Mouse (Mus musculus): ENCODE measurements at regions not wholly inside any gene's neighbourhood (a gene's known extent, or its start where the extent isn't known, plus 50 kb on each side); places are given as distances from the start of the nearest gene placed in this dataset.

DNA sequence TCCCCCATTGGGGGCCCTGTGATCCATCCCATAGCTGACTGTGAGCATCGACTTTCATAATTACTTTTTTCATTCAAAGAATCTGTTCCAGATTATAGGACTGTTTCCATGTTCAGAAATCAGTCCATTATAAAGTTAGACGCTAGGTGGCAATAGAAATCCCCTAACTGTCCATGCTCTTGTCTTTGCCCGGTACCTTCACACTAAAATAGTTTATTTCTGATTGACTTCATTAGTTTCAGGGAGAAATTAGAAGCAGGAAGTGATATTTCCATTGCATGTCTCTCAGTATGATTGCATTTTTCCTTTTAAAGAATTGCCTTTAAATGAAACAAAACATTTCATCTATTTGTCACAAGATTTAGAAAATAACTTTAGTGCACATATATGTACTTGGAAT lies 131.7 kb downstream of the Fbxo8 start:
- no peak for DNase-seq (ENCODE audit: low spot score)

DNA sequence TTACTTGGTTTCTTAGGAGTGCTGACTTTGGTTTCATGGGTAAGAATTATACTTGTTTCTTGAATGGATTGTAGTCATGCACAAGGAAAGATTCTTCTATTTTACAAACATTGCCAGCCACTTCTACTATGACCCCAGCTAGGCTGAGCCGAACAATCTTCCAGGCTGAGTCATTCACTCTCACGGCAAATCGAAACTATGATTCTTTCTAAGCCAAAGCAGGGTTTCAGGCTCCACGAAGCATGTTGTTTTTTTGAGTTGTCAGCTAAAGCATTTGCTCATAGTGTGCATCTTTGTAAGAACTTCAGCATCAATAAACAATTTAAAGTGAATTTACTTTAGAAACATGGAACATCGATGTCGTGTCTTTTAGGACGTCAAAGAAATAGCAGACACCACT lies 133.5 kb downstream of the Fbxo8 start:
- no peak for DNase-seq (ENCODE audit: low spot score)

DNA sequence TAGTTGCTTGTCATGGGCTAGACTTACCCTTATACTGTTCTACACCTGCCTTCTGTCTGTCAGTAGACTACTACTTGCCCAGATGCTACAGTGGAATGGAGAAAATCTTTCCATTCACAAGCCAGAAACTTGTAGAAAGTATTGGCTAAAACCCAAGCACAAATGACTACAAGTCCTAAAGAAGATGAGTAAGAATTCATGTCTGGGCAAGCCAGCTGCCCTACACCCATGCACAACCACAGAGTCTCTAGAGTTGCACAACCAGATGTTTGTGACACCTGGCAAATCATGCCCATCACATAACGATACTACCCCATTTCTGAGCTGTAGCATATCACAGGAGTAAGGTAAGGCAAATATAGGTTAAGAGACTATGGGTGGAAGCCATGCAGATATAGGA lies 144.5 kb downstream of the Fbxo8 start:
- DNase-seq (ENCODE audit: low spot score), result no peak

DNA sequence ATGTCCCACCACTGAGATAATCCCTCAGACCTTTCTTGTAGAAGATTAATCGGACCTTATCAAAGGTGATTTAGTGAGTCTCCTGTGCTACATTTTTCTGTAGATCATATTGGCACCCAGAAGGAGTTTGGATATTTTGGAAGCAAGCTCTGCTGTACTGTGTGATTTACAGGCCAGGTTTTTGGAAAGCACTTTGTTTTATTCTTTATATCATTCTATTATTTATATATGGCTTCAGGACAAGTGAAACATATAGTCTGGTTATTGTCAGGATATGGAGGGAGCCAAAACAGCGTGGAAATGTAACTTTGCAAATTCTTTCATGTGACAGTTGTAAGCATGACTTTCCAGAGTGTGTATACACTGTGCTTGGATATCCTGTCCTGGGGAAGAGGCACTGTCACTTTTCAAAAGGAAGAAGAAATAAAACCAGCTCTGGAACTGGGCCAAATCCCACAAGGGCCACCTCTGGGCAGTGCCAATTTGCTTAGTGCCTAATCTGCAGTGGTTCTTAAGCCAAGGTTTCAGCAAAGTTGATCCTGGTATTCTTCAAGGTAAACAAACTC lies 149.8 kb downstream of the Fbxo8 start:
- no peak for DNase-seq (ENCODE audit: low spot score)

DNA sequence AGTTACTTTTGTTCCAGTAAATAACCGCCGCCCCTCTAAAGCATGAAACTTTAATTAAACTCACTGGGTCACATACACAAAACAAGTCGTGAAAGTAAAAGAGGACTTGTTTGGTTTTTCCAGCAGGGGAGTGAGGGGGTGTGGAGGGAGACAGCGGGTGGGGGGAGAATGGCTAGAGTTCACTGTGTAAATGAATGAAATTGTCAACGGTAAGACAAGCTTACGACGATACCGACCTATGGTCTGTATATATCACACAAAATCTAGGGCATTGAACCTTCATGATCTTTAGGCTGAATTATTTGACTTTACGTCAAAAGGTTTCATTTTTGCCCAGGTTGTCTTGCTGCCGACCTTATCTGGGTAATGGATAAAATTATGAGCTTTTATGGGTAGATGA lies 155.5 kb downstream of the Fbxo8 start:
- no peak for DNase-seq (ENCODE audit: low spot score)

DNA sequence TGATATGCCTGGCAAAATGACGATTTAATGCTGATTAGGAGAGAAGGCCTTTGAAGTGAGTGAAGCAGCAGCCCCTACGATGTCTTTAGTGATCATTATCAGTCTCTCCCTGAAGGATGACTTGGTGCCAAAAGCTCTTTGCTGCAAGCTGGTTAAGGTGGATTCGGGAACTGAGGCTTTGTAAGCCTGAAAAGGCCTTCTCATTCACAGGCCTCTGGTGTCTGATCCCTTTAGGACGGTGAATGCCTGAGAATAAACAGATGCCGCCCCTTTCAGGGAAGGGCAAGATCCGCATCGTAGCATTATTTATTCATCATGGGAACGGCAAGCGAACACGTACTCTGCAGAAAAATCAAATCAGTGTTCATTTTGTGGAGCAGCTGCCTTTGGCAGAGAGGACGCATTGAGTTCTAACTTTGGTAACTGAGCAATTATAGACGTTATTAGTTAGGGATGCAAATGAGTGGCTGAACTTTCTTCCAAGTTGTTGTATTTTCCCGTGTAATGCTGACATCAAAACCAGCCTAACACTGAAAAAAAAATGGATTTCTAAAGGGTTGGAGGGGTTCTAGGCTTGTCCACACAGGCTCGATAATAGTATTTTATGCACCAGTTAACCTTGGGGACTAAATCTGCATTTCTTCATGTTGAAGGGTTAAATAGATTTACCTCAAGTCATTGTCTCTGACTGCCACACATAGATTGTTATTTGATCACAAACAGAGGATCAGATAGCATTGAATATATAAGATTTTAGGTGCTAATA lies 156.2 kb downstream of the Fbxo8 start:
- no peak for DNase-seq (ENCODE audit: low spot score)

DNA sequence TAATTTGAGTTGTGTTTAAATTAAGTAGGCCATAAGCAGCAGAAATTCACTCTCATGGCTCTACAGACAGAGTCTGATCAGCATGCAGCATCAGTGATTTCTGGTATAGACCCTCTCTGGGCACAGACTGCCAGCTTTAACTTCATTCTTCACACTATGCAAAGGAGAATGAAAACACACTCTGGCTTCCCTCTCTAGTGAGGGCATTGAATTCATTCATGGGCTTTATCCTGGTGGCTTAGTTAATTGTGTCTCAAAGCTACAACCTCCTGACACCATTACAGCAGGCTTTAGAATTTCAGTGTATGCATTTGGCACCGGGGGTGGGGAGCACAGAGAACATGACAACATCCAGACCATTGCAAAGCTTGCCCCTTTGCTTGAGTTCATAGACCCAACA lies 169.1 kb downstream of the Fbxo8 start:
- no peak for DNase-seq (ENCODE audit: low spot score)

DNA sequence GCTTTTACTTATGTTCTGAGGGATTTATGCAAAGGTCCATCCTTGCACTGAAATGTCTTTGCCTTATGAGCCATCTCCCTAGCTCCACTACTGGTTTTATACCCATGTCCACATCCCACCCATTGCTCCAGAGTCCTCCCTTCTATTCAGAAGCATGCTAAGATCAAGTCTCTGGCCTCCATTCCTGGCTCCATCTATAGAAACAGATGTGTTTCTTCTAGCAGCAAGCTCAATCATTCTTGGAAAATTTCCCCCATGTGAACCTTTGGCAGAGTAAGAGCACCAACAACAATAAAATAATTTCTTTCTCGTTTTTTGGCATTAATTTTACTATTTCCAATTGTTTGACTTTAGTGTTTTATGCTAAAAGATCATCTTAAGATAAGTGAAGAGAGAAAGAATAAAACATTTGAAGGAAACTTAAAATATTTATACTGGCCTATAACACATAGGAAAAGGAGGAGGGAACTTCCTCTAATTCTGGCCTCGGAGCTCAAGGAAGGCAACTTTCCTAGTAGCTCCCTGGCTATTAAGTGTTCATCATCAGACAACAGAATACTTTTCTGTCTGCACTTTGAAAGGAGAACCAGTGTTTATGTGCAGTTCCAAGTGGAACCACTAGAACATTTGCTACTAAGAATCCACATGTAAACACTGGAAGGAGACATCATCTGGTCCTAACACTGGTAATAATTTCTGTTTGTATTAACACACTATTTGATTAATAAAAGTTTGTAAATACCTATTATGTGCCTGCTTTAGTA lies 171.8 kb downstream of the Fbxo8 start:
- no peak for DNase-seq (ENCODE audit: low spot score)

DNA sequence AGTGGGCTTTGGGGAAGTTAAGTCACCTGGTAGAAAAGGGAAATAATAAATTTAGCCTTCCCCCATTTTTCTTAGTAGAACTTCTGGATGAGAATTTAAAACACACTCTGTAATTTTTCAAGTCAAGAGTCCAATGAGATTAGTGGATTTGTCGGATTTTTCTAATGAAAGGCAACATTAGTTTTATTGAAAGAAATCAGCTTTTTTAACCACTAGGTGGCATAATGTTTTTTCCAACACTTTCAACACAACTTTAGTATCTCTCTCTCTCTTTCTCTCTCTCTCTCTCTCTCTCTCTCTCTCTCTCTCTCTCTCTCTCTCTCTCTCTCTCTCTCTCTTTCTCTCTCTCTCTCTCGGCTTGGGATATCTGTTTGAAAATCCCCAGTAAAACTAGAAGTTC lies 173.7 kb downstream of the Fbxo8 start:
- no peak for DNase-seq (ENCODE audit: low spot score)

DNA sequence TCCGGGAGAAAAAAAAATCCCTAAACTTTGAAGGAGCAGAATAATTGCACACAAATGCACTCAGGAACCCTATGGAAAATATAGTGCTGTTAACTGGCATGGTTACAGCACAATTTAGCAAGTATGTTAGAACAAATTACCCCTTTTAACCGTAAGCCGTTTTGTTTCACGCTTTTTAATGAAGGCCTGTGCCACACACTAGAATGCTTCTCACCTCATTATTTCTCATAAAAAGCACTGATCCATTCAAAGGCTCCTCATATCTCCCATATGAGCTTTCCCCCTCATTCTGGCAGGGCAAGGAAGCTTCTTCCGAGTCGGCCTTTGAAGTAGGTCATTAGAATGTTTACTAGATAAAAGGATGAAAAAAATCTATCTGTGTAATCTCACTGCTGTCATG lies 182.4 kb downstream of the Fbxo8 start:
- no peak for DNase-seq (ENCODE audit: low spot score)

DNA sequence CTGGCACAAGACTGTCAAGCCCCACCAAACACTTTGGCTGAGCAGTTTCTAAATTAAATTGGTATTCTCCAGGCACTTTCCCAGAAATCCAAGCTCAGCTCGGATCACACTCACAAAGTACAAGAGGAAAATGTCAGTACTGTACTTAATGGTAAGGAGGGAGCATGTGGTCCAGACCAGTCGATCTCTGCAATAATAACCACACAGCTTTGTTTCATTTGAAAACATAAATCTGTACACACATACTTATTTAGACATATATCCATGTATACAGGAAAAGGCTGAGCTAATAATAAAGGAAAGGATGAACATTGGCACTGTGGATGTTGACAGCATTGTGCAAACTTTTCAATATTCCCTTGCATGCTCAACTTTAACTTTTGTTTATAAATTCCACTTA lies 184.1 kb downstream of the Fbxo8 start:
- DNase-seq (ENCODE audit: low spot score), result no peak

DNA sequence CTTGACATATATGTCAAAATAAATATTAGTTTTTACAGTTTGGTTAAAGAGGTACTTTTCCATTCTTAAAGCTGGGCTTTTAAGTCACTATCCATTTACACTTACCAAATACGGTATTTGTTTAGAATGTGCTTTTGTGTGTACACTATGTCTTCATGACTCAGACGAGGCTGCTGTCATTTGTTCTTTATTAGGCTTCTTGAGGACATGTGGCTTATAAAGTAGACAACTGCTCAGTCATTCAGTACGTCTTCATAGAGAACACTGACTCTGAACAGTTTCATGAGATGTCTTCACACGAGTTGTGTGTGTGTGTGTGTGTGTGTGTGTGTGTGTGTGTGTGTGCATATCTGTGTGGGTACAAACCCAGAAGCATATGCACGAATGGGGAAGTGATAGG lies 216.1 kb downstream of the Fbxo8 start:
- DNase-seq (ENCODE audit: low spot score), result no peak

DNA sequence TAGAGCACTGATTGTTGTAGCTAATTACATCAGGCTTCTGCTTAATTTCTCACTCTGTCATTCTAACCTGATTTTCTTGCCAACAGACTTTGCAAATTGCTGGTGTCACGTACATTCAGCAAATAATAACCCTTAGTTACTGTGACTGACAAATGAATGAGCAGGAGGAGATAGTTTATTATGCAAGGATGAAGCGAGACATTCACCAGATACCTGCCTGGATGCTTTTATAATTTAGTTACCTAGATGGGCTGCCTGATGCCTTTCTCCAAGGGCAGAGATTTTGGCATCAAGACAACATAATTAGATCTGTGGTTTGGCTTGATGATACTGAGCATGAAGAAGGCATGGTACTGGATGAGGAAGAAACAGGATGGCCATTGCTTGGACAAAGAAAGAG lies 233.6 kb downstream of the Fbxo8 start:
- no peak for DNase-seq (ENCODE audit: low spot score)

DNA sequence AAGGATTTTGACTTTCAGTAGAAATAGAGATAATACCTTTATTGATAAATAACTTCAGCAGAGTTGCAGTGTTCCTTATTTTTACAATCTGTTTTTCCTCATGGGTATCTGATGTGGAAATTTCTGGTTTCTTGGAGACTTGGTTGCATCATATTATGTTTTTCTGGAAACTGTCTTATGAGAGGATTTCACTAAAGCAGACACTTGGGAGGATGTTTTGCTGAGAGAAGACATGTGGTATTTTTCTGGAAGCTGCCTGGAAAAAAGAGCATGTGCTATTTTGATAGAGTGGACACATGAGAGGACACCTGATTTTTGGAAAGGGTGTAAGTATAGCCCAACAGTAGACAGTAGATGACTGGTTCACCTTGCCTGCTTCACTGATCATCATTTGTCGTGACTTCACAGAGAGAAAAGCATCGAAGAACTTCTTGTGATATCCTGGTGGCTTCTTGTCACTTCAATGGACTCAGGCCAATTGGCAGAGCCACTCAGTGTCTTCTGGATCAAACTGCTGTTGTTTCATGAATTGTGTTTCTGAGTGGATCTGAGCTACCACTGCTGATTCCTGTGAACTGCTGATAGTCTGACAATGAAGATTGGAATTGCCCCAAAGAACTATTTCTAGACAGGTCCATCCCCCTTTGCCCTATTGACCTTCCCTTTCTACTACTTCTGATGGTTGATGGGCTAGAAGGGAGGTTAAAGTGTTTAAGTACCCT lies 238.8 kb downstream of the Fbxo8 start:
- DNase-seq (ENCODE audit: low spot score), result no peak

DNA sequence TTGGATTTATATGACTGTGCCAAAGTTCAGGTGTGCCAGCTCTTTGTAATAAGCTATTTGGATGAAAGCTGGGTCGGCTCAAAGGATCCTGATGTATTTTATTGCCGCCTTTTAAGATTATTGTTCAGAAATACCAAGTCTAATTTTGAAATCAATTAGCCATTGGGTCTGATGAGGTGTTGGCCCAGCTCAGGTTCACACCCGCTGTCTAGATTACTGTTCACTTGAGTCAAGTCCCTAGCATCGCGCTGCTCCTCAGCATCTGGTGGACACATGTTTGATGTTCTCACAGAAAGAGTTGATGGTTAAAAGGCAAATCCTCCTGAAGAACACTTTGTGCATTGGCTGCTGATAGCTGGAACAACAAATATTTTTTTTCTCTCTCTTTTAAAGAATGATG lies 281.8 kb downstream of the Fbxo8 start:
- no peak for DNase-seq (ENCODE audit: low spot score)

DNA sequence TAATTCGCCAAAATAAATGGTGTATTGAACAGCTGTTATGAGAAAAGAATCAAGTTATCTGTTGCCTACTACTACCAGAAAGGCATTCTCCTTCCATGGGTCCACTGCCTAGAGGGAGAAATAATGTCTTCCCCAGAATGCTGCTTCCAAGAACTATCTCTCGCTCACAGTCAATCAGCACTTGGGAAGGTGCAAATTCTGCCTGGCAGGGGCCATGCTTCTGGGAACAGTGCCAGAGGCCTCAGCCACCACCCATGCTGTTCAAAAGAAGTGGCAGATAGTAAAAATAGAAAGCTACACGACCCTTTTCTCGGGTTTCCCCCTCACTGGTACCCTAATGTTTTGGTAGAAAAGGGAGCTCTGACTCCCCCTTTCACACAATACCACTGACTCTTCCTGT lies 282.2 kb downstream of the Fbxo8 start:
- no peak for DNase-seq (ENCODE audit: low spot score)

DNA sequence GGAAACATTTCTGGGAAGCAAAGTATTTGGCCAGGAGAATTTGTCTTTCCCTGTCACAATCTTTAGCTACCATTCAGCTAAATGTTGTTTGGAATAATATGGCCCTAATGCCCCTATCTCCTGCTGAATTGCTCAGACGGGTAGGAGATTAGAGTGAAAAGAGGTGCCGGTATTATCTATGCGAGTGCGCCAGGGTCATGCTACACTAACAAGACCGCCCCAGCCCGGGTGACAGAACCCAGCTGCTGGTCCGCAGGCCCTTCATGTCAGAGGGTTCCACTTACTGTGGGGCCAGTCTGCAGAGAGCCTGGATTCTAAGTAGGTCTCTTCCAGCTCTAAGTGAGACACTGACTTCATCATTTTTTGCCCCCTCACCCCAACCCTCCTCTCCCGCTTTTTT lies 332.6 kb downstream of the Fbxo8 start:
- DNase-seq (ENCODE audit: low spot score), result no peak

DNA sequence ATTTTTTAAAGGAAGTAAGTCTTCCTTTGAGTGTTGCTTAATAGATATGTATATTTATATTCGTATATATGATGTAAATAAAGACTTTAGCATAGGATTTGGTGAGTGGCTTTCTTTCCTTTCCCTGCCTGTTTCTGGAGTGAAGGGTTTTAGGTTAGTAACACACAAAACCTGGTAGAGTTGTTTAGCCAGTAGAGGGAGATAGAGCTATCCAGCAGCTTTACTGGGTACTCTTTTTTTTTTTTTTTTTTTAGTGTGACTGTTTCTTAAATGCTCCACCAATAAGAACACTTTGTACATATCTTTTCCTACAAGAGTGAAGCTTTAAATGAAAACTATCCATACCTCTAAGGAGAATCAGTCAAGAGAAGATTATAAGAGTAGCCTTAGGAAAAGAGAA lies 333.3 kb downstream of the Fbxo8 start:
- DNase-seq (ENCODE audit: low spot score), result no peak

DNA sequence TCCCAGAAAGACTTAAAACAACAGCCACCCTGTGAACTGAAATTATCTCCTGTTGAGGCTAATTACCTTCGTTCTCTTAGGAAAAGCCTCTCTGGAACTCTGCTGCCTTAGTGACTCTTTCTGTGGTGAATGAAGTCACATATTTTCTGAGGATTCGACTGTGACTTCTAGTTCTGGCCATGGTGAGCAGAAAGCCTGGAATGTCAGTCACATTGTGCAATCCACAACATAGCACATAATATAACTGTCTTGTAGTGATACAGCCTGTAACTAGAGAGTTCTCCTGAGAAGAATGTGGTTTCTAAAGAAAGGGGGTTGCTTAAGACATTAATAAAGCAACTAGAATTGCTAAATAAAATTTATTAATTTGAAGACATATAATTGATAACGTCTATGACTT lies 342.7 kb downstream of the Fbxo8 start:
- DNase-seq (ENCODE audit: low spot score), result no peak

DNA sequence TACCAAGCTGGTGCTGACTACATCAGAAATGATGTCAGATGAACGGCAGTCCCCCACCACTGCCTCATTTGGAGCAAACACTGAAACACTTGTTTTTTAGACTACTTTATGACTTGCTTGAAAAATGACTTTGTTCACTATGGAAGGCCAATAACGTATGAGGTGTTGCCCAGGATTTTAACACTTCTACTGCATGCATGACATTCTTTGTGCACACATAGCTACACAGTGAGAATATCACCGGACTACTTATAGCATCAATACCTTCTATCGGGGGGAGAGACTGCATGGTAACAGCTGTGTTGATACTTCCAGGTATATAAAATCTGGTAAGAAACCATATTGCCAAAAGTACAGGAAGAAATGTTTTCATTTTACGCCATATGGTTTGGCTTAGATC lies 364.5 kb downstream of the Fbxo8 start:
- no peak for DNase-seq (ENCODE audit: low spot score)

DNA sequence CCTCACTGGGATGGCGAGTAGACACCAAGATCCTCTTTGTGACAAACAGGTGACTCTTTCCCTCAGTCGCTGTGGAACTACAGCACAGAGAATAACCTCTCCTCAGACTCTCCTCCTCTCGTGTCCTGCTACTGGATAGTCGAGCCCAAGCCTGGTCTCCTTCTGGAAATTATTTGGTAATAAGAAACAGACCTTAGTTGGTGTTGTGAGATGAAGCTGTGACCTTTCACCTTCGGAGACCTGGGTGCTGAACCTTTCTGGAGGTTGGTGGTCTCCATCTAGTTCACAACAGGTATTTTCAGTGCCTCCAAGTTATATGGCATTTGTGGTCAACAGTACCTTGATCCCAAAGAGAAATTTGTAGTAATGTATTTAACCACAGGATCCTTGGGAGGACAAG lies 365.1 kb downstream of the Fbxo8 start:
- DNase-seq (ENCODE audit: low spot score), result no peak

DNA sequence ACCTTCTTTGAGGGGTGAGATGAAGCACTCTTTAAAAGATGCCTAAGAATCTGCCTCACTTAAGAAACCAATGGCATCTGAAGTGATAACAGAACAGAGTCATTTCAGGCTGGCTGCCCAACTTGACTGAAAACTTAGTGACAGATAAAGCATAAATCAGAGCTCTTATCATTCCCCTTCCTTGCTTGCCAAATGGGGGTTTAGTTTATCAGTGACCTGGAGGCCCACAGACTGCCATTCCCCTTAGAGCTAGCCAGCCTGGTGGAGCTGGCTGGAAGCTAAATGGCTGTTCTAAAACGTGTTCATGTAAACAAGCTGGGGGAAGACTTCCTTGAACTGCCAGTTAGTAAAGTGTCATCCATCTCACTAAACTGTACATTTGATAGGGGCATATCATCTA lies 373.8 kb downstream of the Fbxo8 start:
- DNase-seq (ENCODE audit: low spot score), result peak; percentile 18

DNA sequence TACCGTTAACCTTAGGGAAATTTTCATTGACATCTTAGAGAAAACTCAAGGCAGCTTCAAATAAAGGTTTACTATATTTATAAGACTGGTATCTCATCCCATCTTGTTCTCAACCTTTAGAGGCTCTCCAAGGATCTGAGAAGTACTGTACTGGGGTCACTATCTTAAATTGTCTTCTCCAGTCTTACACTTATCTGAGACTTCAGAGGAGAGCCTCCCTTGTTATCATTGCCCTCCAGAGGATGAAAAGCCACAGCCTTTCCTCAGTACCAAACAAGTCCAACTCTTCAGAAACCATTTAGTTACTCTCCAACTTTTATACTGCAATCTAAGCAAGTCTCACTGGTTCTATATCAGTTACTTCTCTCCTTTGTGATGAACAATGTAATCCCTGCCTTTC lies 376.3 kb downstream of the Fbxo8 start:
- peak; percentile 53 for DNase-seq (ENCODE audit: low spot score)

Data from c-Kit-positive CD71-positive TER-119-positive erythroid progenitor cells, embryonic 14.5 days (primary cell).